Mouse (Mus musculus) small intestine, adult 2 months (tissue): ENCODE data around the gene Slfnl1. TPM values are rescaled to one million over a fixed set of nuclear protein-coding genes. Genes with fewer than 3 reads are reported as not detected.
A peak's percentile ranks its signal among the peaks of the same experiment; 100 is the strongest.

Experiments used
- H3K27ac ChIP-seq: fragments of 200-500 bp; 2 replicates; pipeline ENCODE4 v1.5.1; 2012; ENCODE audit warnings: low read depth, low read length, control low read depth, inconsistent platforms; ENCODE audit not compliant: insufficient read depth
- H3K27me3 ChIP-seq: fragments of 200-500 bp; 2 replicates; pipeline ENCODE4 v1.6.1; 2012; ENCODE audit warnings: mild to moderate bottlenecking, moderate library complexity, low read length, inconsistent platforms; ENCODE audit not compliant: control insufficient read depth, insufficient read depth
- H3K36me3 ChIP-seq: fragments of 200-500 bp; 2 replicates; pipeline ENCODE4 v1.6.1; 2012; ENCODE audit warnings: mild to moderate bottlenecking, low read length, control low read depth, inconsistent platforms; ENCODE audit not compliant: control insufficient read depth, insufficient read depth
- H3K4me1 ChIP-seq: fragments of 200-500 bp; 2 replicates; pipeline ENCODE4 v1.6.1; 2012; ENCODE audit warnings: low read length, inconsistent platforms, mixed read lengths; ENCODE audit not compliant: control insufficient read depth, insufficient read depth, insufficient read length
- H3K4me3 ChIP-seq: fragments of 200-500 bp; 2 replicates; pipeline ENCODE4 v1.5.1; 2012; ENCODE audit warnings: low read depth, mild to moderate bottlenecking, control low read depth, inconsistent platforms, low read length, moderate library complexity
- CTCF ChIP-seq: fragments of 200-500 bp; IDR thresholded peaks from 2 replicates; pipeline ENCODE4 v1.5.1; 2012; ENCODE audit warnings: low read depth, mild to moderate bottlenecking, control low read depth, inconsistent platforms, low read length, moderate library complexity, mixed read lengths; ENCODE audit not compliant: insufficient replicate concordance, insufficient read length; ENCODE audit errors: extremely low read depth
- POLR2A ChIP-seq: fragments of 200-500 bp; IDR thresholded peaks from 2 replicates; pipeline ENCODE4 v1.6.1; 2012; ENCODE audit warnings: low read depth, mild to moderate bottlenecking, control low read depth, inconsistent platforms, low read length, moderate library complexity
- WGBS: fragments of 180-500 bp; shearing (Covaris S2); methylation state at CpG from one replicate; pipeline ENCODE4 v1.1.7; 2018; 5-methylcytosine and 5-hydroxymethylcytosine counted together
- polyA plus RNA-seq: library from polyadenylated mRNA; depleted of rRNA; stranded (reverse); fragments of >200 nt; gene quantifications from 2 replicates; pipeline ENCODE4 v1.2.3, GENCODE M21; 2012

Slfnl1 gene
- polyA plus RNA-seq, 1 experiment: not detected

- Histone ChIP-seq H3K4me3 (no peak overlapping the region), H3K36me3 (peaks cover 13% of the 10 kb centered on the region), H3K27ac (peak overlapping the region; percentile 44; the same call in 1 of the 2 replicates), H3K4me1 (peaks cover 14% of the 10 kb centered on the region; the same call in 1 of the 2 replicates), H3K27me3 (no peaks in the 10 kb centered on the region)
- WGBS: 39% methylated on average over 5 of the region's 5 CpGs
- no peak for TF ChIP-seq POLR2A
- TF ChIP-seq CTCF: no peak
Measured at GRCm38 (mm10) chr4:120568005-120568404, 36.0 kb downstream of the Slfnl1 start.

GRCm38 (mm10) chr4:120569025-120569424, 37.0 kb downstream of the Slfnl1 start:
- 9% methylated on average over 4 of the region's 4 CpGs for WGBS
- Histone ChIP-seq H3K27me3 (no peaks in the 10 kb centered on the region), H3K4me3 (peak overlapping the region; percentile 82), H3K36me3 (peaks cover 7% of the 10 kb centered on the region), H3K27ac (no peak overlapping the region), H3K4me1 (peaks cover 14% of the 10 kb centered on the region; the same call in 1 of the 2 replicates)
- TF ChIP-seq CTCF (no peak), POLR2A (no peak)

GRCm38 (mm10) chr4:120569486-120570437, 37.7 kb downstream of the Slfnl1 start, which contains the start of gene Ctps:
TSS of gene Ctps (minus strand) at chr4:120570276.
- WGBS: under 1% methylated on average over 97 of the region's 97 CpGs
- Histone ChIP-seq H3K27me3 (no peaks in the 10 kb centered on the region), H3K36me3 (peaks cover 2% of the 10 kb centered on the region; the same call in 1 of the 2 replicates), H3K4me1 (peaks cover 14% of the 10 kb centered on the region; the same call in 1 of the 2 replicates), H3K4me3 (peak within 1 kb of the TSS; percentile 82), H3K27ac (peak within 1 kb of the TSS; percentile 63)
- no peak for TF ChIP-seq CTCF
- peak; percentile 76 for TF ChIP-seq POLR2A

GRCm38 (mm10) chr4:120570438-120571069, 38.5 kb downstream of the Slfnl1 start:
- WGBS: under 1% methylated on average over 27 of the region's 27 CpGs

DNA sequence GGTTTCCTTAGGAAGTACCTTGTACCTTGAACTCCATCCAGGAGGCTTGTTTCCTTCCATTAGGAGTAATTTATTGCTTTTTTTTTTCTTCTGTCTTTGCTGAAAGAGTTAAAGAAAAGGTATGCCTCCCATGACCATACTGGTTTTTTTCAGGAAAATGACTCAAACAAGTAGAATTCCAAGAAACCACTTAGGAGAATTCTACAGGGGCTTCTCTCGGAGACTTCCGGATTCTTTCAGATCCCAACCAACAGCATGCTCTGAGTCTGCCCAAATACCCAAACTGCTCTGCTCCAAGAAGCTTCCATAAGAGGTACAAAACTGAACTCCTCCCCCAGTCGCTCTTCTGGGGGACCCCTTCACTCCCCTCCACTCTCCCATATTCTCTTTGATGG, 39.0 kb downstream of the Slfnl1 start:
- Histone ChIP-seq H3K36me3 (no peaks in the 10 kb centered on the region), H3K27me3 (no peaks in the 10 kb centered on the region), H3K4me3 (no peak overlapping the region), H3K4me1 (peaks cover 14% of the 10 kb centered on the region; the same call in 1 of the 2 replicates), H3K27ac (0 out of 2 replicates have a peak overlapping the region, but pooled peaks have one; percentile 29)
- no peak for TF ChIP-seq CTCF
- TF ChIP-seq POLR2A: no peak
- 50% methylated on average over 3 of the region's 3 CpGs for WGBS

More at GRCm38 (mm10) chr4:120570438-120571069, 38.5 kb downstream of the Slfnl1 start:
- Histone ChIP-seq H3K36me3 (no peaks in the 10 kb centered on the region), H3K27me3 (no peaks in the 10 kb centered on the region), H3K27ac (peak overlapping the region; percentile 63), H3K4me1 (peaks cover 14% of the 10 kb centered on the region; the same call in 1 of the 2 replicates), H3K4me3 (peak overlapping the region; percentile 82)
- no peak for TF ChIP-seq CTCF
- no peak for TF ChIP-seq POLR2A

DNA sequence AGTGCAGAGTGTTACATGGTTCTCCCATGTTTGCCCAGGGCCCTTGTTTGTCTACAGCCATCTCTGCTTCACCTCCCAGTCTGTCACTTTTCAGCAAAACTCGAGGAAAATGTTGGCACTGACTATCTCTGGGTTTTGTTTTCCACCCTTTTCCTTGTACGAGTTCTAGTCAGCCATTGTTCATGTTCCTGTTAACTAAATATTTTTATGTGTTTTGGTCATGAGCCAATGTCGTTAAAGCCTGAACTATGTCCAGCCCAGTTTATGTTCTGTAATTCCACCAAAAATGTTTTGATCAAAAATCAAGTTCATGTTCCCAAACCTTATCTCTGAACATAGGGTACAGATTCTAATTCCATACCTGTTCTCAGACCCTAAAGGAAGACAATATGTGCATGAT, 39.7 kb downstream of the Slfnl1 start:
- WGBS: 10% methylated on average over 3 of the region's 3 CpGs
- Histone ChIP-seq H3K27ac (0 out of 2 replicates have a peak overlapping the region, but pooled peaks have one; percentile 29), H3K36me3 (no peaks in the 10 kb centered on the region), H3K27me3 (no peaks in the 10 kb centered on the region), H3K4me3 (no peak overlapping the region), H3K4me1 (peaks cover 14% of the 10 kb centered on the region; the same call in 1 of the 2 replicates)
- TF ChIP-seq POLR2A: no peak
- TF ChIP-seq CTCF: no peak
